Mouse (Mus musculus) neutrophil, adult 59 days (primary cell): ENCODE data around the gene Arl1. TPM values are rescaled to one million over a fixed set of nuclear protein-coding genes. Genes with fewer than 3 reads are reported as not detected.

Experiments used
- total RNA-seq, 2 experiments: library from RNA; stranded (reverse); gene quantifications; 1 replicate in 1 of 2; 2 replicates in 1 of 2; pipeline ENCODE4 v1.2.4; 2023

The Arl1 gene
- total RNA-seq, result 10 to 100 TPM; 26.8 to 37.8 TPM

GRCm38 (mm10) chr10:88730571-88731495, at the start of gene Arl1:
Gene Arl1, plus strand, starts transcription at chr10:88730858.

GRCm38 (mm10) chr10:88684925-88685324, 45.7 kb upstream of the Arl1 start, which contains the start of gene Spic:
Gene Spic, minus strand, starts transcription at chr10:88685015.

Other genes with a start within 250 kb of the Arl1 start
- gene Chpt1, start 226.8 kb upstream of the Arl1 start, total RNA-seq, result 1 to 10 TPM; 8.2 to 9.9 TPM
- under 1 TPM in 1 of 2 experiments, not detected in 1; 0.18 TPM for gene Mybpc1, start 125.7 kb upstream of the Arl1 start, total RNA-seq
- gene Spic, start 45.8 kb upstream of the Arl1 start, total RNA-seq, result under 1 TPM; 0.62 to 0.79 TPM
- 10 to 100 TPM in 1 of 2 experiments, 1 to 10 TPM in 1; 9.2 to 17.6 TPM for gene Utp20, start 95.9 kb downstream of the Arl1 start, total RNA-seq
- gene Slc5a8, start 155.1 kb downstream of the Arl1 start, total RNA-seq, result not detected